Mouse (Mus musculus): ENCODE measurements around the gene Dnal1. TPM values are rescaled to one million over a fixed set of nuclear protein-coding genes. Genes with fewer than 3 reads are reported as not detected.
"Not testable (repeated sequence)": the region's sequence is repeated elsewhere in the genome, so short reads cannot be mapped to it uniquely, and the experiment has no call there.

Gene Dnal1
- polyA plus RNA-seq, 1 experiment from 2014 or later, result 7.5 TPM

DNA sequence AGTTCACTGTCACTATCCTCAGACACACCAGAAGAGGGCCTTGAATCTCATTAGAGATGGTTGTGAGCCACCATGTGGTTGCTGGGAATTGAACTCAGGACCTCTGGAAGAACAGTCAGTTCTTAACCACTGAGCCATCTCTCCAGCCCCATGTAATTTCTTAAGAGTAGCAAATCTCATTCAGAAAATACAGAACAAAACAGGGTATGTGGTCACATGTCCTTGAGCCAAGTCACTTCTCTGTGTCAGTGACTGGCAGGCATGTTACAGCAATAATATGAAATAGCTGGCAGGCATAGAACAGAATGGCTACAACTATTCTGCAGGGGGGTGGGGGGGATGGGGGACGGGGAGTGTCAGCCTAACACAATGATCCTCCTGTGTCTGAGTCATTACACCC, 14.1 kb upstream of the Dnal1 start:
- no peak overlapping the region for H3K9ac ChIP-seq
- H3K27ac ChIP-seq, result no peak overlapping the region
- ATAC-seq (ENCODE audit: insufficient number of reproducible peaks, insufficient read depth, low FRiP score, low TSS enrichment), result no peak
- H3K4me2 ChIP-seq (replicated peaks), result peak overlapping the region; percentile 71
- peaks cover 4% of the 10 kb centered on the region; the same call in 1 of the 2 replicates for H3K9me3 ChIP-seq
- no peaks in the 10 kb centered on the region for H3K4me1 ChIP-seq
- H3K27me3 ChIP-seq, result no peaks in the 10 kb centered on the region
- no peaks in the 10 kb centered on the region for H3K36me3 ChIP-seq
- 47% methylated on average over 1 of the region's 1 CpGs for WGBS
- peak overlapping the region; percentile 55; the same call in 1 of the 2 replicates for H3K4me3 ChIP-seq

DNA sequence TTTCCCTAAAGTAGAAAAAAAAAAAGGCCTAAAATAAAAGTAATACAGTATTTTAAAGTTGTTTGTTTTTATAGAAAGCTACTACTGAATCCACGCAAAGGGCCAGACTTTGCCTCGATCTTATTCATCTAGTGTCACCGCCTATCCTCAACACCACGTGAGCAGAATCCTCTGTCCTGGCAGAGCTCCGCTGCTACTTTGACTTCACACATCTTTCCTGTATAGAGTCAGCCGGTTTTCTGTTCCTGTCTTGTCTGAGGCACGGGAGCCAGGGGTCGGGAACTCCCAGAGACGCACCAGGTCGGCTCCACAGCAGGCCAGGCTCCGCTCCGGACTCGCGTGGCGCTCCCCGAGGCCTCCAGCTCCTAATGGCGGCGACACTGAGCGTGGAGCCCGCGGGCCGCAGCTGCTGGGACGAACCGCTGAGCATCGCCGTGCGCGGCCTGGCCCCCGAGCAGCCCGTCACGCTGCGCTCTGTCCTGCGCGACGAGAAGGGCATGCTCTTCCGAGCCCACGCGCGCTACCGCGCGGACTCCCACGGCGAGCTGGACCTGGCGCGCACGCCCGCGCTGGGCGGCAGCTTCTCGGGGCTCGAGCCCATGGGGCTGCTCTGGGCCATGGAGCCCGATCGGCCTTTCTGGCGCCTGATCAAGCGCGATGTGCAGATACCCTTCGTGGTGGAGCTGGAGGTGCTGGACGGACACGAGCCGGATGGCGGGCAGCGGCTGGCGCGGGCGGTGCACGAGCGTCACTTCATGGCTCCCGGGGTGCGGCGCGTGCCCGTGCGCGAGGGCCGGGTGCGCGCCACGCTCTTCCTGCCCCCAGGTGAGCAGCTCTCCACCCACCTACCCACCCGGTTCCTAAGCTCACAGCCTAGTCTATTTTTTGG, 13.3 kb upstream of the Dnal1 start, which contains the start of gene Acot6:
TSS of gene Acot6 (plus strand) at position 51 of the 889 bp plus-strand sequence.
- peak within 1 kb of the TSS; percentile 68 for H3K9ac ChIP-seq
- WGBS, result under 1% methylated on average over 78 of the region's 80 CpGs
- H3K4me1 ChIP-seq, H3K9me3 ChIP-seq, H3K36me3 ChIP-seq, H3K27ac ChIP-seq, H3K27me3 ChIP-seq: not testable (repeated sequence)
- H3K4me2 ChIP-seq (replicated peaks), result peak within 1 kb of the TSS; percentile 71
- H3K4me3 ChIP-seq, result peak within 1 kb of the TSS; percentile 55
- 0 out of 2 replicates have a peak, but pooled peaks have one; percentile 35 for ATAC-seq (ENCODE audit: insufficient number of reproducible peaks, insufficient read depth, low FRiP score, low TSS enrichment)

DNA sequence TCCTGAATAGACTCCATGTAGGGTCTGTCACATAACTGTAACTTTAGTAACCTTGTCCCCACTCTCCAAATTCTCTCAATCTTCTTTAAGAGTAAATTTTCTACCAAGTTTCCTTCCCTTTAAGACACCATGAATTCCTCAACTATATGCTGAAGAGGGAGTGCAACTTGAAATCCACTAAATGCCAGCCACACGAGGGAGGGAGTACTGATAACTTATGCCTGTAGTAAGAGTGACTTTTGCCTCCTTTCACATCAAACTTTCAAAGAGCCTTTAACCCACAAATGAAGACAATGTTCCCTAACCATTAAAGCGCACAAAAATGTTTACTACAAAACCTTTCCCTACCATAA, 12.7 kb upstream of the Dnal1 start:
- peak overlapping the region; percentile 55 for H3K4me3 ChIP-seq
- H3K27me3 ChIP-seq, result no peaks in the 10 kb centered on the region
- H3K27ac ChIP-seq, result no peak overlapping the region
- no peak for ATAC-seq (ENCODE audit: insufficient number of reproducible peaks, insufficient read depth, low FRiP score, low TSS enrichment)
- H3K9me3 ChIP-seq, result no peaks in the 10 kb centered on the region
- 55% methylated on average over 2 of the region's 2 CpGs for WGBS
- H3K4me2 ChIP-seq (replicated peaks), result peak overlapping the region; percentile 71
- no peaks in the 10 kb centered on the region for H3K4me1 ChIP-seq
- 0 out of 2 replicates have a peak overlapping the region, but pooled peaks have one; percentile 68 for H3K9ac ChIP-seq
- no peaks in the 10 kb centered on the region for H3K36me3 ChIP-seq

DNA sequence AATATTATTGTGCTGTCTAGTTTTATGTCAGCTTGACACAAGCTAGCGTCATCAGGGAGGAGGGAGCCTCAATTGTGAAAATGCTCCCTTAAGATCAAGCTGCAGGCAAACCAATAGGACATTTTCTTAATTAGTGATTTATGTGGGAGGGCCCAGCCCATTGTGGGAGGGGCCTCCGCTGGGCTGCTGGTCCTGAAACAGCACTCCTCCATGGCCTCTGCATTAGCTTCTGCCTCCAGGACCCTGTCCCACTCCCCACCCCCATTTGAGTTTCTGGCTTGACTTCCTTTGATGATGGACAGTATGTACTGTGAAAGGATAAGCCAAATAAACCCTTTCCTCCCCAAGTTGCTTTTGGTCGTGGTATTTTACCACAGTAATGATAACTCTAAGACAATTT, 7.2 kb upstream of the Dnal1 start:
- Histone ChIP-seq H3K4me1 (no peaks in the 10 kb centered on the region), H3K27me3 (no peaks in the 10 kb centered on the region), H3K9me3 (no peaks in the 10 kb centered on the region), H3K36me3 (no peaks in the 10 kb centered on the region), H3K4me2 (replicated peaks) (no peak overlapping the region), H3K27ac (no peak overlapping the region), H3K4me3 (no peak overlapping the region), H3K9ac (no peak overlapping the region)
- 72% methylated on average over 3 of the region's 3 CpGs for WGBS
- no peak for ATAC-seq (ENCODE audit: insufficient number of reproducible peaks, insufficient read depth, low FRiP score, low TSS enrichment)

DNA sequence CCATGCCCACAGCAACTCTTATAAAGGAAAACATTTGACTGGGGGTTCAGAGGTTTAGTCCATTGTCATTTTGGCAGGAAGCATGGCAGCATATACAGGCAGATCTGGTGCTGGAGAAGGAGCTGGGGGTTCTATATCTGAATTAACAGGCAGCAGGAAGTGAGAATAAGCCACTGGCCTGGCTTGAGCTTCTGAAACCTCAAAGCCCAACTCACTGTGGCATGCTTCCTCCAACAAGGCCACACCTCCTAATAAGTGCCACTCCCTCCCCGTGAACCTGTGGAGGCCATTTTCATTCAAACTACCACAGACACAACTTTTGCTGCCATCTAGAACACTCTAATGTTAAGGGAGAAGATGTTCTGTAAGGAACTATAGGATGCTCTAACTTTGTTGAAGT, 6.5 kb upstream of the Dnal1 start:
- Histone ChIP-seq H3K4me2 (replicated peaks) (no peak overlapping the region), H3K27me3 (no peaks in the 10 kb centered on the region), H3K9me3 (no peaks in the 10 kb centered on the region), H3K27ac (no peak overlapping the region), H3K36me3 (no peaks in the 10 kb centered on the region), H3K9ac (no peak overlapping the region), H3K4me1 (no peaks in the 10 kb centered on the region), H3K4me3 (no peak overlapping the region)
- WGBS, result 91% methylated on average over 1 of the region's 1 CpGs
- no peak for ATAC-seq (ENCODE audit: insufficient number of reproducible peaks, insufficient read depth, low FRiP score, low TSS enrichment)

DNA sequence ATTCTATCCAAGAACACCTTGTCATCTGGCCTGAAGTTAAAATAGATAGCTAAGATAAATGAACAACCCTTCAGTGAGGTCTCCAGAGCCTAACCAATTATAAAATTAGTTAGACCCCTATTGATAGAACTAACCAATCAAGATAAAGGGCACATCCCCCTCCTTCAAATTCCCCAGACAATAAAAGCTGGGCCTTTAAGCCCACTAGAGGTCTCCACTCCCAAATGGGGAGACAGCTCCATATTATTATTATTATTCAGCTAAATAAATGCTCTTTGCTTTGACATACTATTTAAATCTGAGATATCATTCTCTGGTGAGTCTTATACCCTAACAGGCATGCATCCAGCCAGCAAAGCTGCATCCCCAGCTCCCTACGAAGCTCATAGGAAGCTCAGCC, 4.2 kb upstream of the Dnal1 start:
- Histone ChIP-seq H3K27me3 (no peaks in the 10 kb centered on the region), H3K4me1 (peaks cover 3% of the 10 kb centered on the region; the same call in 1 of the 2 replicates), H3K4me3 (no peak overlapping the region), H3K9me3 (no peaks in the 10 kb centered on the region), H3K36me3 (no peaks in the 10 kb centered on the region), H3K4me2 (replicated peaks) (no peak overlapping the region), H3K27ac (no peak overlapping the region), H3K9ac (no peak overlapping the region)
- ATAC-seq (ENCODE audit: insufficient number of reproducible peaks, insufficient read depth, low FRiP score, low TSS enrichment), result no peak
- WGBS, result 71% methylated on average over 1 of the region's 1 CpGs

DNA sequence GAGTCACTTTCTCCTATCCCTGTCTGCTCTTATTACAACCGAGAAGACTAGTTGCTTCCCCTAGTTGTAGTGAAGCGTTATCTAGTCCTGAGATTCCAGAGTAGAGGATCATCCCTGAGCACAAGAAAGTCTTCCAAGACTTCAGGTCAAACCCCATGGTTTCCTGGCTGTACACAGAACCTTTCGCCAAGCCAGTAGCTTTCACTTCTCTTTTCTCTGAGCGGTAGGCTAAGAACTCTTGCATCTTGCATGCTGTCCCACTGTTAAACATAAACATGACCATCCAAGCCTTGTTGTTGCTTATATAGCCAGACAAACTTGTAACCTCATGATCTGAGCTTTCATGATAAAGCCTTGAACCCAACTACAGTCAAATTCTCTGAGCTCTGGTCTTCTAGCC, 3.4 kb upstream of the Dnal1 start:
- Histone ChIP-seq H3K27ac (no peak overlapping the region), H3K9me3 (no peaks in the 10 kb centered on the region), H3K4me1 (peaks cover 8% of the 10 kb centered on the region; the same call in 1 of the 2 replicates), H3K9ac (no peak overlapping the region), H3K4me3 (no peak overlapping the region), H3K36me3 (no peaks in the 10 kb centered on the region), H3K27me3 (no peaks in the 10 kb centered on the region), H3K4me2 (replicated peaks) (no peak overlapping the region)
- WGBS, result 85% methylated on average over 4 of the region's 4 CpGs
- ATAC-seq (ENCODE audit: insufficient number of reproducible peaks, insufficient read depth, low FRiP score, low TSS enrichment), result no peak

DNA sequence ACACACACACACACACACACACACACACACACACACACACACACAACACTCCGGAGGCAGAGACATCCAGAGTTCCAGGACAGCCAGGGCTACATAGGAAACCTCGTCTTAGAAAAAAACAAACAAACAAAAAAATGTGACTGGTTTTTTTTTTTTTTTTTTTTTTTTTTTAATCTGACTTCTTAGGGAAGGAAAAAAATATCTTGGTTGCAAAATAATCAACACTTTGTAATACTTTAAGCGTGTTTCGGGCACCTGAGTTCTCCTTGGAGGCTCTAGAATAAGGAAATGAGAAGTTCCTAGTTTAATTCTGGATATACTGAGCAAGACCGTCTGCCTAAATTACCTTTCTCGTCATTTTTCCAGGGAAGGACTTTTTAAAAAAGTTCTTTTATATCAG, 490 bp upstream of the Dnal1 start:
- 57% methylated on average over 6 of the region's 6 CpGs for whole genome bisulfite sequencing
- H3K9ac ChIP-seq, result peak overlapping the region; percentile 59; the same call in 1 of the 2 replicates
- ATAC-seq (ENCODE audit: insufficient number of reproducible peaks, insufficient read depth, low FRiP score, low TSS enrichment), result no peak

DNA sequence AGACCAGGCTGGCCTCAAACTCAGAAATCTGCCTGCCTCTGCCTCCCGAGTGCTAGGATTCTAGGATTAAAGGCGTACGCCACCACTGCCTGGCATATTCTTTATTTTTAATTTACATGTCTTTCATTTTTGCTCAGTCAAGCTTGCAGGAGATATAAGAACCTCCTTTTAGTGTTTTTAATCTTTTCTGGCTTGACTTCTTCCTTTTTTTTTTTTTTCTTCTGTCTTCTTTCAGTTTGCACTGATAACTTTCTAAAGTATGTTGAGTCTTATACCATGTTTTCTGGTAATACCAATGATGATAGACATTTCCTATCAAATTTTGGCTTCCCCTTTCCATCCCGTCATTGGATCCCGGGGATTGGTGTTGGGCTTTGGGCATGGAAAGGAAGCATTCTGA, 5.4 kb downstream of the Dnal1 start:
- no peaks in the 10 kb centered on the region for H3K9me3 ChIP-seq
- no peak overlapping the region for H3K27ac ChIP-seq
- no peak for ATAC-seq (ENCODE audit: insufficient number of reproducible peaks, insufficient read depth, low FRiP score, low TSS enrichment)
- WGBS, result 92% methylated on average over 5 of the region's 5 CpGs
- no peaks in the 10 kb centered on the region for H3K27me3 ChIP-seq
- H3K36me3 ChIP-seq, result no peaks in the 10 kb centered on the region
- H3K4me1 ChIP-seq, result peaks cover 8% of the 10 kb centered on the region; the same call in 1 of the 2 replicates
- no peak overlapping the region for H3K4me2 ChIP-seq (replicated peaks)
- H3K4me3 ChIP-seq, result no peak overlapping the region
- H3K9ac ChIP-seq, result no peak overlapping the region

More for the DNA sequence above, 490 bp upstream of the Dnal1 start:
- H3K36me3 ChIP-seq, result no peaks in the 10 kb centered on the region
- H3K4me2 ChIP-seq (replicated peaks), result peak overlapping the region; percentile 75
- H3K4me1 ChIP-seq, result peaks cover 8% of the 10 kb centered on the region; the same call in 1 of the 2 replicates
- no peaks in the 10 kb centered on the region for H3K9me3 ChIP-seq
- H3K27ac ChIP-seq, result no peak overlapping the region
- H3K27me3 ChIP-seq, result no peaks in the 10 kb centered on the region
- H3K4me3 ChIP-seq, result peak overlapping the region; percentile 72

DNA sequence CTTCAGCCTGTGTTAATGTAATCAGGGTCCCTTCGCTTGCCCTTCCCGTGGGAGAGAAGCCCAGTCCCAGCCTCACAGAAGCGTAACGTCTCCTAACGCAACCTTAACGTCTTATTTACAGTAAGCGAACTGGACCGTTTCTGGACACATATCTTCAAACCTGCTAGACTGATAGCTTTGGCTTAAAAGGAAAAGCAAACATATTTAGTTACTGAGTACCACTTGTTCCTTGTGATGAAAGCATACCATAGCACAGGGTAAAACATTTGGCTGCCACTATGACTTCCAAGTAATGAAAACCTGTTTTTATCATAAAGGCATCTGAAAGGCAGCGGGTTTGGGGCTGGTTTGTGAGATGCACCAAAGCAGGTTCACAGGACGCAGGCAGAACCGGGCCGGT, 11.7 kb downstream of the Dnal1 start:
- Histone ChIP-seq H3K4me1 (no peaks in the 10 kb centered on the region), H3K27ac (no peak overlapping the region), H3K4me2 (replicated peaks) (no peak overlapping the region), H3K36me3 (peaks cover 28% of the 10 kb centered on the region), H3K9ac (no peak overlapping the region), H3K27me3 (no peaks in the 10 kb centered on the region), H3K9me3 (no peaks in the 10 kb centered on the region), H3K4me3 (no peak overlapping the region)
- no peak for ATAC-seq (ENCODE audit: insufficient number of reproducible peaks, insufficient read depth, low FRiP score, low TSS enrichment)
- 71% methylated on average over 12 of the region's 12 CpGs for WGBS

DNA sequence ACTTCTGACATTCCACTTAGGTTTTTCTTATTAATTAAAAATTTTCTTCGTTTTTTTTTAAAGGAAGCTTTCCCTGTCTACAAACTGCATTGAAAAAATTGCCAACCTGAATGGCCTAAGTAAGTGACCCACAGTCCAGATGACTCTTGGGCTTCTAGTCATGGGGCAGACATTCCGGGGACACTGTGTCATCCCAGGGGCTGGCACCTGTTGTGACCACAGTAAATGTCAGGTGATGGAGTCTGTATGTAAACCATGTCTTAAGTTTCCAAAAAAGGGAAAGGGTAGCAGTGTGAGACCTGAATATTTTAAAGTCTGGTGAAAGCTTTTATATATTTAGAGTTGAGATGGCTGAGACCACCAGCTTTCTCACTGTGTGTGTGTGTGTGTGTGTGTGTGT, 12.7 kb downstream of the Dnal1 start:
- Histone ChIP-seq H3K4me3 (no peak overlapping the region), H3K27me3 (no peaks in the 10 kb centered on the region), H3K9me3 (no peaks in the 10 kb centered on the region), H3K36me3 (peaks cover 35% of the 10 kb centered on the region), H3K4me1 (no peaks in the 10 kb centered on the region), H3K4me2 (replicated peaks) (no peak overlapping the region), H3K9ac (no peak overlapping the region), H3K27ac (no peak overlapping the region)
- no peak for ATAC-seq (ENCODE audit: insufficient number of reproducible peaks, insufficient read depth, low FRiP score, low TSS enrichment)
- WGBS, result 76% methylated on average over 2 of the region's 2 CpGs

DNA sequence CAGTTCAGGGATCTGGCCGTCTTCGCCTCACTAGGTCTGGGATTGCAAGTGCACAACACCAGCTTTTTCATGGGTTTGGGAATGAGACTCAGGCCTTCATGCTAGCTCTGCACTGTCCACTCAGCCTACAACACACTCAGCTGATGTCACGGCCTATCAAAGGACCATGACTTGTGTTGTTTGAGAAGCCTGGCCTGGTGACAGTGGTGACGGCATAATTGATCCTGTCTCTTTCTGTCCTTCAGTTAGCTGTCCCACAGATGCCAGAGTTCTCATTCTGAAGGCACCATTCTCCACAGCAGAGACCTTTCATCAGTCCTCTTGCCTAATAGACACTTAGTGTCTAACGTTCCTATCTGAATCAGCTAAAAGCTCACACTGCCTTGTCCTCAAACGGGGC, 14.4 kb downstream of the Dnal1 start:
- ATAC-seq (ENCODE audit: insufficient number of reproducible peaks, insufficient read depth, low FRiP score, low TSS enrichment), result no peak
- 94% methylated on average over 6 of the region's 6 CpGs for WGBS
- Histone ChIP-seq H3K9ac (no peak overlapping the region), H3K4me3 (no peak overlapping the region), H3K4me2 (replicated peaks) (no peak overlapping the region), H3K27me3 (no peaks in the 10 kb centered on the region), H3K36me3 (peaks cover 39% of the 10 kb centered on the region), H3K9me3 (no peaks in the 10 kb centered on the region), H3K27ac (no peak overlapping the region), H3K4me1 (no peaks in the 10 kb centered on the region)

Data from embryonic facial prominence, embryonic 12.5 days (tissue).